Mouse (Mus musculus) kidney, adult 8-10 months (tissue): ENCODE measurements at regions not wholly inside any gene's neighbourhood (a gene's known extent, or its start where the extent isn't known, plus 50 kb on each side); places are given as distances from the start of the nearest gene placed in this dataset.
A peak's percentile ranks its signal among the peaks of the same experiment; 100 is the strongest.

Experiments
- DNase-seq, 2 experiments: peaks; one replicate each; pipeline ENCODE4 v3.0.0; 2022

GRCm38 (mm10) chr10:91881521-91882228 is 700.6 kb upstream of the Tmpo start:
- peak; percentile 1 to 14 for DNase-seq

- DNase-seq, result no peak
Observed at GRCm38 (mm10) chr10:91875450-91875849, 694.3 kb upstream of the Tmpo start.

- no peak for DNase-seq
Observed at GRCm38 (mm10) chr10:91871244-91871643, 690.1 kb upstream of the Tmpo start.

GRCm38 (mm10) chr10:91858711-91859595 is 677.8 kb upstream of the Tmpo start:
- no peak for DNase-seq

- no peak for DNase-seq
Observed at GRCm38 (mm10) chr10:91827074-91827473, 646.0 kb upstream of the Tmpo start.

- no peak for DNase-seq
Observed at GRCm38 (mm10) chr10:91823499-91823898, 642.4 kb upstream of the Tmpo start.

DNA sequence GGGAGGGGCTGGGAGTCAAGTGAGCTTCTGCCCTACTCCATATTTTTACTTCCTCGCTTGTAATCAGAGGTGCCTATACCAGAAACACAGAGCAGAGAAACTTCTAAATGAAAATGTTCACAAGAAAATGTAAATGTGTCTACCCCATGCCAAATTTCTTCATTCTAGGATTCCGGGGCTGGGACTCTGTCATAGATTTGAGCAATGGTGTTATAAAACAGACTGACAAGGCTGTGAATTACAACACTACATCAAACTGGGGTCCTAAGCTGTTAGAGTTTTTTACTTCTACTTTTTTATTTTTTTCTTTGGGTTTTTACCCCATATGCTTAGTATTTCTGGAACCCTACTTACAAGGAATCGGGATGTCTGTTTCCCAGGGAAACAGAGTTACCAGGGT is 623.8 kb upstream of the Tmpo start:
- DNase-seq, result no peak
